Mouse (Mus musculus) embryo, embryonic 9.5 days (tissue): ENCODE results near the gene Vps13d.

Source experiments
- DNase-seq: peaks from one replicate; pipeline ENCODE4 v3.0.0-alpha.2; 2017; ENCODE audit errors: extremely low spot score

Vps13d gene

GRCm38 (mm10) chr4:145086509-145086908, 108.3 kb downstream of the Vps13d start:
- DNase-seq: no peak

- DNase-seq: no peak
Observed at GRCm38 (mm10) chr4:145079324-145079723, 115.5 kb downstream of the Vps13d start.

GRCm38 (mm10) chr4:145074276-145074675, 120.5 kb downstream of the Vps13d start:
- DNase-seq: no peak

- DNase-seq: no peak
Observed at GRCm38 (mm10) chr4:145073728-145074127, 121.1 kb downstream of the Vps13d start.

GRCm38 (mm10) chr4:145071942-145072341, 122.9 kb downstream of the Vps13d start:
- DNase-seq: no peak

GRCm38 (mm10) chr4:145067019-145067680, 127.7 kb downstream of the Vps13d start:
- peak; percentile 12 for DNase-seq

GRCm38 (mm10) chr4:145066336-145067018, 128.3 kb downstream of the Vps13d start:
- no peak for DNase-seq

GRCm38 (mm10) chr4:145058749-145059442, 135.9 kb downstream of the Vps13d start:
- no peak for DNase-seq

GRCm38 (mm10) chr4:145056346-145056745, 138.5 kb downstream of the Vps13d start:
- no peak for DNase-seq

- DNase-seq: no peak
Observed at GRCm38 (mm10) chr4:145055792-145056191, 139.0 kb downstream of the Vps13d start.

GRCm38 (mm10) chr4:145054369-145054768, 140.4 kb downstream of the Vps13d start:
- no peak for DNase-seq

- DNase-seq: no peak
Observed at GRCm38 (mm10) chr4:145052697-145053096, 142.1 kb downstream of the Vps13d start.

GRCm38 (mm10) chr4:145052282-145052681, 142.5 kb downstream of the Vps13d start:
- DNase-seq: no peak

GRCm38 (mm10) chr4:145051209-145051969, 143.4 kb downstream of the Vps13d start:
- no peak for DNase-seq

GRCm38 (mm10) chr4:145050518-145051208, 144.1 kb downstream of the Vps13d start:
- DNase-seq: peak; percentile 29

- no peak for DNase-seq
Observed at GRCm38 (mm10) chr4:145047964-145048363, 146.8 kb downstream of the Vps13d start.

- no peak for DNase-seq
Observed at GRCm38 (mm10) chr4:145046032-145046401, 148.8 kb downstream of the Vps13d start.

- DNase-seq: no peak
Observed at GRCm38 (mm10) chr4:145045312-145046031, 149.3 kb downstream of the Vps13d start.

GRCm38 (mm10) chr4:145041223-145041870, 153.5 kb downstream of the Vps13d start:
- no peak for DNase-seq
